Mouse (Mus musculus) MEL (cell line): Measurements from ENCODE around the gene Ston2. TPM values are rescaled to one million over a fixed set of nuclear protein-coding genes. Genes with fewer than 3 reads are reported as not detected.

Experiments
- DNase-seq: peaks from one replicate; pipeline ENCODE4 v3.0.0; 2011; ENCODE audit warnings: low read depth, low spot score
- H3K27ac ChIP-seq: 2 replicates; pipeline ENCODE4 v1.5.1; 2012; ENCODE audit warnings: low read depth, mild to moderate bottlenecking, control low read depth, low read length, moderate library complexity; ENCODE audit not compliant: control insufficient read depth
- H3K27me3 ChIP-seq, 2 experiments: fragments of 150-350 bp in 1 of 2; sonication (generic) in 1 of 2; 2 replicates each; pipeline ENCODE4 v1.6.1; 2012; ENCODE audit warnings: low read length in 2 of 2, mild to moderate bottlenecking in 2 of 2, improper control_type of control experiment in 1 of 2, moderate library complexity in 1 of 2; ENCODE audit not compliant: insufficient read depth in 2 of 2, control insufficient read depth in 1 of 2
- H3K36me3 ChIP-seq, 2 experiments: 2 replicates each; pipeline ENCODE4 v1.6.1; 2012 to 2014; ENCODE audit warnings: low read length in 2 of 2, improper control_type of control experiment in 1 of 2, inconsistent platforms in 1 of 2, mild to moderate bottlenecking in 1 of 2; ENCODE audit not compliant: insufficient read depth in 2 of 2, control insufficient read depth in 1 of 2
- H3K4me1 ChIP-seq, 2 experiments: fragments of 150-350 bp in 1 of 2; sonication (generic) in 1 of 2; 2 replicates each; pipeline ENCODE4 v1.6.1; 2012; ENCODE audit warnings: low read length in 2 of 2, improper control_type of control experiment in 1 of 2, mild to moderate bottlenecking in 1 of 2; ENCODE audit not compliant: insufficient read depth in 2 of 2, control insufficient read depth in 1 of 2
- H3K4me3 ChIP-seq, 2 experiments: fragments of 150-350 bp in 1 of 2; sonication (generic) in 1 of 2; 2 replicates each; pipeline ENCODE4 v1.5.1; 2012; ENCODE audit warnings: low read depth in 2 of 2, low read length in 2 of 2, mild to moderate bottlenecking in 2 of 2, moderate library complexity in 2 of 2, control low read depth in 1 of 2, improper control_type of control experiment in 1 of 2; ENCODE audit not compliant: control insufficient read depth in 1 of 2, insufficient read depth in 1 of 2
- H3K79me2 ChIP-seq: 2 replicates; pipeline ENCODE4 v1.6.1; 2012; ENCODE audit warnings: mild to moderate bottlenecking, low read length, moderate library complexity; ENCODE audit not compliant: control insufficient read depth, poor library complexity, insufficient read depth
- H3K9ac ChIP-seq: 2 replicates; pipeline ENCODE4 v1.6.1; 2012; ENCODE audit warnings: low read depth, mild to moderate bottlenecking, control low read depth, low read length, moderate library complexity; ENCODE audit not compliant: control insufficient read depth, poor library complexity, severe bottlenecking
- H3K9me3 ChIP-seq: fragments of 150-350 bp; sonication (generic); replicated peaks from 2 replicates; pipeline ENCODE4 v1.6.1; 2012; ENCODE audit warnings: mild to moderate bottlenecking, low read length, improper control_type of control experiment, moderate library complexity; ENCODE audit not compliant: insufficient read depth
- BHLHE40 ChIP-seq: IDR thresholded peaks from 2 replicates; pipeline ENCODE4 v1.6.1; 2012; ENCODE audit warnings: low read depth, mild to moderate bottlenecking, inconsistent platforms, low read length, improper control_type of control experiment, borderline replicate concordance
- E2F4 ChIP-seq: IDR thresholded peaks from 2 replicates; pipeline ENCODE4 v1.6.1; 2011; ENCODE audit warnings: low read depth, low read length, improper control_type of control experiment, borderline replicate concordance
- ELF1 ChIP-seq: IDR thresholded peaks from 2 replicates; pipeline ENCODE4 v1.6.1; 2014; ENCODE audit warnings: low read depth, mild to moderate bottlenecking, inconsistent platforms, low read length, improper control_type of control experiment, moderate library complexity
- EP300 ChIP-seq, 2 experiments: IDR thresholded peaks; 2 replicates each; pipeline ENCODE4 v1.6.1; 2011; ENCODE audit warnings: improper control_type of control experiment in 2 of 2, low read length in 2 of 2, low read depth in 1 of 2, mild to moderate bottlenecking in 1 of 2
- ETS1 ChIP-seq: IDR thresholded peaks from 2 replicates; pipeline ENCODE4 v1.6.1; 2012; ENCODE audit warnings: low read depth, mild to moderate bottlenecking, inconsistent platforms, low read length, improper control_type of control experiment, moderate library complexity
- GATA1 ChIP-seq: IDR thresholded peaks from 2 replicates; pipeline ENCODE4 v1.6.1; 2011; ENCODE audit warnings: low read depth, low read length, improper control_type of control experiment
- JUND ChIP-seq: IDR thresholded peaks from 2 replicates; pipeline ENCODE4 v1.6.1; 2011; ENCODE audit warnings: low read depth, mild to moderate bottlenecking, improper control_type of control experiment, low read length
- MAFK ChIP-seq: IDR thresholded peaks from 2 replicates; pipeline ENCODE4 v1.6.1; 2011; ENCODE audit warnings: low read depth, mild to moderate bottlenecking, low read length, improper control_type of control experiment, borderline replicate concordance
- MAX ChIP-seq: IDR thresholded peaks from 2 replicates; pipeline ENCODE4 v1.6.1; 2011; ENCODE audit warnings: low read length, improper control_type of control experiment
- MEF2A ChIP-seq: IDR thresholded peaks from 2 replicates; pipeline ENCODE4 v1.6.1; 2014; ENCODE audit warnings: low read depth, mild to moderate bottlenecking, inconsistent platforms, low read length, improper control_type of control experiment; ENCODE audit not compliant: poor library complexity, insufficient replicate concordance, severe bottlenecking; ENCODE audit errors: extremely low read depth
- MXI1 ChIP-seq: IDR thresholded peaks from 2 replicates; pipeline ENCODE4 v1.6.1; 2011; ENCODE audit warnings: mild to moderate bottlenecking, low read depth, low read length, improper control_type of control experiment
- MYC ChIP-seq: IDR thresholded peaks from 2 replicates; pipeline ENCODE4 v1.6.1; 2011; ENCODE audit warnings: low read depth, mild to moderate bottlenecking, low read length, improper control_type of control experiment, moderate library complexity
- POLR2A ChIP-seq, 2 experiments: IDR thresholded peaks; 2 replicates each; pipeline ENCODE4 v1.6.1; 2011 to 2012; ENCODE audit warnings: low read length in 2 of 2, mild to moderate bottlenecking in 2 of 2, control low read depth in 1 of 2, improper control_type of control experiment in 1 of 2, low read depth in 1 of 2, moderate library complexity in 1 of 2; ENCODE audit not compliant: control insufficient read depth in 1 of 2, insufficient read depth in 1 of 2, poor library complexity in 1 of 2
- POLR2AphosphoS2 ChIP-seq: IDR thresholded peaks from 2 replicates; pipeline ENCODE4 v1.6.1; 2011; ENCODE audit warnings: low read length, improper control_type of control experiment
- POLR2AphosphoS5 ChIP-seq: IDR thresholded peaks from 2 replicates; pipeline ENCODE4 v1.6.1; 2012; ENCODE audit warnings: low read depth, borderline replicate concordance, mild to moderate bottlenecking, inconsistent platforms, low read length, moderate library complexity, mixed read lengths
- RCOR1 ChIP-seq: IDR thresholded peaks from 2 replicates; pipeline ENCODE4 v1.6.1; 2012; ENCODE audit warnings: low read depth, mild to moderate bottlenecking, inconsistent platforms, low read length, improper control_type of control experiment
- SIN3A ChIP-seq: IDR thresholded peaks from 2 replicates; pipeline ENCODE4 v1.6.1; 2012; ENCODE audit warnings: low read length, improper control_type of control experiment, inconsistent platforms
- SMC3 ChIP-seq: IDR thresholded peaks from 2 replicates; pipeline ENCODE4 v1.6.1; 2011; ENCODE audit warnings: low read depth, low read length, improper control_type of control experiment
- TAL1 ChIP-seq: IDR thresholded peaks from 2 replicates; pipeline ENCODE4 v1.6.1; 2012; ENCODE audit warnings: mild to moderate bottlenecking, inconsistent platforms, low read length, moderate library complexity, mixed read lengths
- TBP ChIP-seq: IDR thresholded peaks from 2 replicates; pipeline ENCODE4 v1.8.0; 2011; ENCODE audit warnings: low read depth, low read length, improper control_type of control experiment
- UBTF ChIP-seq: IDR thresholded peaks from 2 replicates; pipeline ENCODE4 v1.6.1; 2012; ENCODE audit warnings: low read depth, mild to moderate bottlenecking, inconsistent platforms, low read length, improper control_type of control experiment, moderate library complexity, borderline replicate concordance; ENCODE audit not compliant: insufficient read depth
- ZC3H11A ChIP-seq: IDR thresholded peaks from 2 replicates; pipeline ENCODE4 v1.6.1; 2012; ENCODE audit warnings: low read depth, mild to moderate bottlenecking, inconsistent platforms, low read length, improper control_type of control experiment
- ZMIZ1 ChIP-seq: IDR thresholded peaks from 2 replicates; pipeline ENCODE4 v1.6.1; 2012; ENCODE audit warnings: low read depth, mild to moderate bottlenecking, inconsistent platforms, low read length, improper control_type of control experiment, moderate library complexity
- polyA plus RNA-seq, 2 experiments: library from polyadenylated mRNA; stranded (reverse) in 1 of 2; unstranded in 1 of 2; fragments of >175 nt in 1 of 2; fragments of >200 nt in 1 of 2; gene quantifications; 2 replicates each; pipeline versions ENCODE4 v1.2.1 to v1.2.4; 2012; ENCODE audit warnings: low replicate concordance in 2 of 2, low read depth in 1 of 2; ENCODE audit not compliant: insufficient read length in 2 of 2, insufficient read depth in 1 of 2, missing spikeins in 1 of 2
- total RNA-seq: library from RNA; depleted of rRNA; stranded (reverse); fragments of 300-350 nt; gene quantifications from 2 replicates; pipeline ENCODE4 v1.2.3, GENCODE M21; 2012

Ston2 gene
- total and polyA plus RNA-seq, 3 experiments: not detected

DNA sequence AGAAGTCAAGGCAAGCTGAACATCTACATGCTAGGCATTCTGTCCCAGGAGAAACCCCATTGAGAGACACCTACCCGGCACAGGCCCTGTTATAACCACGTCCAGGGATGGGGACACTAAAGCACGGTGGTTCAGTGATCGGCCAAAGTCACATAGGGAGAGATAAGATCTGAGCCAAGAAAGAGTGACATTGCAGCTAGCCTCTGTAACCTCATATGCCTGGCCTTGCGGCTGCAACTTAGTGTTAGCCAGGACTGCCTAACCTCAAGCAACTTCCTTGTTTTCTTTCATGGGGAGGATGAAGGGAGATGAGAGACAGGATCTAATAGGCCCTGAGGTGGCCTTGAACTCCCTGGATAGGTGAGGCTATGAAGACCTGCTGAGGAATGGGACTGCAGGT, 122.8 kb downstream of the Ston2 start:
- Histone ChIP-seq H3K79me2 (no peaks in the 10 kb centered on the region), H3K27me3 (no peaks in the 10 kb centered on the region), H3K9me3 (no peaks in the 10 kb centered on the region), H3K4me3 (no peak overlapping the region), H3K4me1 (no peaks in the 10 kb centered on the region), H3K27ac (no peak overlapping the region), H3K36me3 (no peaks in the 10 kb centered on the region), H3K9ac (no peak overlapping the region)
- DNase-seq: no peak
- TF ChIP-seq ELF1: no peak
- no peak for TF ChIP-seq GATA1
- TF ChIP-seq ZMIZ1: no peak
- TF ChIP-seq POLR2AphosphoS2: no peak
- TF ChIP-seq ZC3H11A: no peak
- TF ChIP-seq MYC: no peak
- no peak for TF ChIP-seq MAX

DNA sequence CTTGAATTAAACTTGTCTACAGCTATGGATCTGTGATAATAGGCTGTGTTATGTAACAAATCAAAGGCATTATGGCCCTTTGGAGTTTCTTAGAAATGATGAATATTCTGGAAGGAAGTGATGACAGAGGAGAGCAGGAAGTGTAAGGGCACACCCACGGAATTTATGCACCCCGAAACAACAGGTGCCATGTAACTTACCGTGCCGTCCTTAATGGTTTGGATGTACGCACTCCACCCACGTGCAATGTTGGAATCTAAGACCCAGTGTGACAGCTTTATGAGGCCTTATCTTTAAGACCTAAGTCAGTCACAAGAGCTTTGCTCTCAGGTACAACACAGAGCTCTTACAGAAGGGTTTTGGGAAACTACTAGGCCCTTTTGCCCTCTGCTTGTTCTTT, 124.9 kb downstream of the Ston2 start:
- no peaks in the 10 kb centered on the region for H3K36me3 ChIP-seq
- H3K4me3 ChIP-seq: no peak overlapping the region
- H3K9me3 ChIP-seq: no peaks in the 10 kb centered on the region
- no peak for TF ChIP-seq MYC
- no peak for TF ChIP-seq SIN3A
- no peak for TF ChIP-seq MAFK
- TF ChIP-seq POLR2AphosphoS2: no peak
- TF ChIP-seq RCOR1: no peak
- no peak for TF ChIP-seq MAX
- TF ChIP-seq TAL1: no peak
- DNase-seq: no peak
- H3K27ac ChIP-seq: no peak overlapping the region
- no peak overlapping the region for H3K9ac ChIP-seq
- no peaks in the 10 kb centered on the region for H3K79me2 ChIP-seq
- no peaks in the 10 kb centered on the region for H3K4me1 ChIP-seq
- no peaks in the 10 kb centered on the region for H3K27me3 ChIP-seq

- no peak for DNase-seq
Measured at GRCm38 (mm10) chr12:91662844-91663243, 125.3 kb downstream of the Ston2 start.

More at GRCm38 (mm10) chr12:91662844-91663243, 125.3 kb downstream of the Ston2 start:
- Histone ChIP-seq H3K9ac (no peak overlapping the region), H3K9me3 (no peaks in the 10 kb centered on the region), H3K4me1 (no peaks in the 10 kb centered on the region), H3K79me2 (no peaks in the 10 kb centered on the region), H3K36me3 (no peaks in the 10 kb centered on the region), H3K27ac (no peak overlapping the region), H3K27me3 (no peaks in the 10 kb centered on the region), H3K4me3 (no peak overlapping the region)
- TF ChIP-seq MXI1 (no peak), TBP (no peak), POLR2AphosphoS5 (no peak), SMC3 (no peak), JUND (no peak), POLR2A (IDR thresholded peaks at IDR 0.05; ENCODE audit: control insufficient read depth in 1 of 2, insufficient read depth in 1 of 2, low read depth in 1 of 2, low read length in 2 of 2, poor library complexity in 1 of 2) (no peak), BHLHE40 (no peak), E2F4 (no peak), POLR2AphosphoS2 (no peak), MEF2A (no peak), UBTF (no peak), ETS1 (no peak), ELF1 (no peak), ZC3H11A (no peak), EP300 (IDR thresholded peaks at IDR 0.05; ENCODE audit: low read depth in 1 of 2, low read length in 2 of 2) (no peak)
